Mouse (Mus musculus) ovary, adult 18-20 months (tissue): Measurements from ENCODE around the gene Dcps.

Source experiments
- DNase-seq: peaks from one replicate; pipeline ENCODE4 v3.0.0; 2022; ENCODE audit warnings: low spot score, mixed read lengths

The Dcps gene

DNA sequence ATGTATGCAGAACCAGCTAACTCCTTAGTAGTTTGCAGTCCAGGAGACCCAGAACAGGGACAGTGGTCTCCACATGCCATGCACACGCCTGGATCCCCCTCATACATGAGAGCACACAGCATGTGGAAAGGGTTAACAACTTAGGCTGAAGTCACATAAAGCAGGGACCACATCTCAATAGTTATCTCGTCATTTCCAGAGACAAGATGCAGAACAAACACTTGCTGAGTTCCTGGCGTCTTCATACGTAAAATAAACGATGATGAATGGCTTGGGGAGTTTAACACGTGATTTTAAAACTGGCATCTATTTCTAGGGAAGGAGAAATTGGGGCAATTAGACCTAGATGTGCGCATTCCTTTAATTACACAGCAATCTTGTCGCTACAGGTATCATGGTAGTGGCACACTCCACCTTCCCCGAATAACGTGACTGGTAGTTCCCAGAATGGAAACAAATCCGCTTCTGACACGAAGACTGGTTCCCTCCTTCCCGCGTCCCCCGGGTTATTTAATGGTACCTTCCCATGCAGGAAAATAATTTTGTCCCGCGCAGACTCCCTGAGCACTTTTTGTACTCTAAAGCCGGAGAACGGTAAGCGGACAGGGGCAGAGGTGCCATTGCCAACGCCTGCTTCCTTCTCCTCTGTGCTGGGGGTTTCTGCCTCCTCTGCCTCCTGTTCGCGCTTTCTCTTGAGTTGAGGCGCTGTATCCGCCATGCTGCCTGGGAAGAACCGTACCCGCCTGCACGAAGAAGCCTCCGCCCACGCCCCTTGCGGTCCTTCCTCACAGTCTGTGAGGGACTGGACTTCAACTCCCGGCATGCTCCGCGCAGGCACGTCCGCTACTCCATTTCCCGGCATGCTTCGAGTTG, at the start of gene Dcps:
Gene Dcps (minus strand): TSS at position 811 of the 873 bp plus-strand sequence.
- DNase-seq, result peak; percentile 86

GRCm38 (mm10) chr9:35223466-35223865, 47.6 kb upstream of the Dcps start:
- no peak for DNase-seq

GRCm38 (mm10) chr9:35217963-35218362, 42.1 kb upstream of the Dcps start:
- no peak for DNase-seq

GRCm38 (mm10) chr9:35211573-35212511, 36.0 kb upstream of the Dcps start:
- no peak for DNase-seq

DNA sequence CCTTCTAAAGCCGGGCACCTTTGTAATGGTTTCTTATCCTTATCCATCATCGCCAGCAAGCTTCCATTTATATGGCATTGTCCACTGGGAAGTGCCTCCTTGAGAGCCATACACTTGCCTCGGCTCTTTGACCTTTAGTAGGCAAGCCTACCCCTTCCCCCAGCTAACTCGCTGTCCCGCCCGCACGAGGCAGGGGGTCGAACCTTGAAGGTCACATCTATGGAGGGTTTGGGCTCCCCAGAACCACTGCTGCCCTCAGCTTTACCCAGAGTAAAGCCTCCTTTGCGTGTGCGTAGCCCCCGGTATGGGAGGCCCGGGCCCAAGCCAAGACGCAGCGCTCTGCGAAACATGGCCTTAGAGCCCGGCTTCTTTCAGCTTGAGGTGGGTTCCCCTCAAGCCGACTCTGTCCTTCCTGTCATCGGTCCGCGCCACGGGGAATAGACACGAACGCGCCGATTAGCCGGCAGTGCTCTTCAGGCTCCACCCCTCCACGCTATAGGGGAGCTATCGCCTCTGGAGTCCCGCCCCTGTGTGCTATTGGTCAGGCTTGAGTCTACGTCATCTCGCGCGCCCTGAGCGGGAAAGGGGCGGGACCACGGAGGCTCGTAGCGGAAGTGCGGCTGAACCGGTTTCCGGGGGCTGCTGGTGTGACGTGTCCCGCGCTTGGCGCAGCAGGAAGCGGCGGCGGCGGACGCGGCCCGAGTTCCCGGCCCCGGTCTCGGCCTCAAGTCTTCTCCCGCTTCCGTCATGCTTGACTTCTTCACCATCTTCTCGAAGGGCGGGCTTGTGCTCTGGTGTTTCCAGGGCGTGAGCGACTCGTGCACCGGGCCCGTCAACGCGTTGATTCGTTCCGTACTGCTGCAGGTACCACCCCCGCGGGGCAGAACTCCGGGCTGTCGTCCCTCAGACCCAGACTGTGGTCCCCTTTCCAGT, 34.9 kb upstream of the Dcps start, which contains the start of gene Foxred1:
Gene Foxred1 (minus strand): TSS at position 514 of the 933 bp plus-strand sequence.
- DNase-seq, result peak; percentile 99

- DNase-seq, result no peak
Measured at GRCm38 (mm10) chr9:35204421-35204820, 28.6 kb upstream of the Dcps start.

GRCm38 (mm10) chr9:35203536-35203935, 27.7 kb upstream of the Dcps start:
- no peak for DNase-seq

- no peak for DNase-seq
Measured at GRCm38 (mm10) chr9:35200529-35201060, 24.7 kb upstream of the Dcps start.

DNA sequence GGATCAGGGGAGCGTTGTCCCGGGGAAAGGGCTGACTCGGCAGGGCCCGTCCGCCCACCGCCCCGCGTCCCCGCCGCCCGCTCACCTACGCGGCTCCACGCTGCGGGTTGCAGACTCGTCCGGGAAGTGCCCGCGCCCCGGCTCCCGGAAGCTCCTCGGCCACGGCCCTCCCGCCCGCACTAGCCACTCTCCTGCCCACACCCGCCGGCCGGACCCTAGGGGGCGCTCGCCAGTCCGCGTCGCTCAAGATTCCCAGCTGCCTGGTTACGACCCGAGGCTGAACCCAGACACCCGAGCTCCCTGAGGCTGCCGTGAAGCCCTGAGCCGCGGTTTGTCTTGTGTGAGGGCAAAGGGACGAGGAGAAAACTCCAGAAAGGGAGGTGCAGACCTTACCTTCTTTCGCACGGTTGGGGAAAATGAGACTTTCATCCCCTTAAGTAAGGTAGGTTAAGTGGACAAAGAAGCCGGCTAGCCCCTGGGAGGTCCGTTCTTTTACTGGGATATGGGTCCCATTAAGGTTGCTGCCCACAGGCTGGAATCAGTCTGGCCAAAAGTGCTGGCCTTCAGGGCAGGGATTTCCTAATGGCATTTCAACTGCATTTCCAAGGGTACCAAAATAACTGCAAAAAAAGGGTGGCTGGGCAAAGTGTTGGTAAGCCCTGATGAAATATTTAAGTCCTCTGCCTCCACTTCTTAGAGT, 24.1 kb upstream of the Dcps start, which contains the start of the genes Srpr and Tirap:
Gene Srpr (plus strand): TSS at position 404 of the 700 bp plus-strand sequence.
Gene Tirap (minus strand): TSS at position 520 of the 700 bp plus-strand sequence.
- DNase-seq, result peak; percentile 82

- no peak for DNase-seq
Measured at GRCm38 (mm10) chr9:35198945-35199771, 23.3 kb upstream of the Dcps start.

- DNase-seq, result no peak
Measured at GRCm38 (mm10) chr9:35198351-35198750, 22.5 kb upstream of the Dcps start.

- no peak for DNase-seq
Measured at GRCm38 (mm10) chr9:35197625-35198024, 21.8 kb upstream of the Dcps start.

- no peak for DNase-seq
Measured at GRCm38 (mm10) chr9:35194048-35194447, 18.2 kb upstream of the Dcps start.

DNA sequence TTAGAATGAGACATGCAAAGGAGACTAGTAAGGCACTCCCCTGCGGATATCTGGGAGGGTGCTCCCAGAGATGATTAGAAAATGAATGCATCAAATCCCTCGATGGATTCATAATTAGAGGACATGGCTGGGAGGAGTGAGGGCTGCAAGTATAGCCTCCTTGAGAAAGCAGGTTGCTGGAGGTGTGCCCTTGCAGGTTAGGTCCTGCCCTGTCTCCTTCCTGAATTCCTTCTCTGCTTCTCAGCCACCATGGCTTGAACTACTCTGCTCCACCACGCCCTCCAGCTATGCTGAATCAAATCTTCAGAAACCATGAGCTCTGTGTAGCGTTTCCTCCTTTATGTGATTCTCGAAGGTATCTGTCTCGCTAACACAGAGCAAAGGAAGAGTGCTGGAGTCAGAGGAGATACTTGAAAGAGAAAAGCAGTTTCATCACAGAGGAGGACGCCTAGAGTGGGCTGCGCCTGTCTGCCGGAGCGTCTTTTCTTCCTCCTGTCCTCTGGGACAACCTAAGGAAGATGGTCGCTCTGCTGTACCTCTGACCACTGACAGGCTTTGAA, 17.2 kb upstream of the Dcps start:
- no peak for DNase-seq

GRCm38 (mm10) chr9:35188700-35189099, 12.8 kb upstream of the Dcps start:
- no peak for DNase-seq

DNA sequence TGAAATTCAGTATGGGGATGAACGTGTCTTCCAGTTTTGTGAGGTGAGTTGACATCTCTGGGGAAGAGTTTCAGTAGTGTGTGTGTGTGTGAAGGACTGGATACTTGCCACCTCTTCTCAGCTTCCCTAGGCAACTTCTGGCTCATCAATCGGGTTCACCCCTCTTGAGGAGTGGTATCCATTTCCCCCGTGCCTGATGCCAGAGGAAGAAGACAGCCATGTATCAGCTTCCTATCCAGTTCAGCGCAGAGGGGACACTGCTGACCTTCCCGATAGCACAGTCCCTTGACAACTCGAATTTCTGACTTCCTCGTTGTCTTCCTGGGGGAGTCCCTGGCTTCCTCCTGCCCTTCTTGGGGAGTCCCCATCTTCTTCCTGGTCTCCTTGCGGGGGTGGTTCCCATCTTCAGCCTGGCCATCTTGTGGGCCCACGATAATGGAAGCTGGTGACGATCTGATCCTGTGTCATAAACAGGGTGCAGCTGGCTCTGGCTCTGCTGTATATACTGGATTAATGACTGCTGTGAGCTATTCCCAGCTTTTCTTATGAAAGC, 11.6 kb upstream of the Dcps start:
- DNase-seq, result no peak

DNA sequence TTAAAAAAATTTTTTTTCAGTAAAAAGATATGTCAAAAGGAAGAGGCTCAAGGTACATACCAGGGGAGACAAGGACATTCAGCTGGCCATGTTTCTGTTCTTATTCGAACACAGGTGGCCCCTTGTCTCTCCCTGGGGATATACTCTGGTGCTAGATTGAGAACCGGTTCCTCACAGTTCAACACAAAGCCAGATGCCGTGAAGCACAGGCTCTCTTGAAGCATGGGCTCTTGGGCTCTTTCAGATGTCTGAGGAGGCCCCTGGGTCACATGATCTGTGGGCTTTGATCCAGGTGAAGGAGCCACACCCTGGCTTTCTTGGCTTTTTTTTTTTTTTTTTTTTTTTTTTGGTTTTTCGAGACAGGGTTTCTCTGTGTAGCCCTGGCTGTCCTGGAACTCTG, 10.6 kb upstream of the Dcps start:
- no peak for DNase-seq

GRCm38 (mm10) chr9:35183359-35183758, 7.5 kb upstream of the Dcps start:
- DNase-seq, result no peak

GRCm38 (mm10) chr9:35182832-35183231, 7.0 kb upstream of the Dcps start:
- no peak for DNase-seq
